ENCODE assay signal across 8 mouse cellular contexts in the genomic region with DNA sequence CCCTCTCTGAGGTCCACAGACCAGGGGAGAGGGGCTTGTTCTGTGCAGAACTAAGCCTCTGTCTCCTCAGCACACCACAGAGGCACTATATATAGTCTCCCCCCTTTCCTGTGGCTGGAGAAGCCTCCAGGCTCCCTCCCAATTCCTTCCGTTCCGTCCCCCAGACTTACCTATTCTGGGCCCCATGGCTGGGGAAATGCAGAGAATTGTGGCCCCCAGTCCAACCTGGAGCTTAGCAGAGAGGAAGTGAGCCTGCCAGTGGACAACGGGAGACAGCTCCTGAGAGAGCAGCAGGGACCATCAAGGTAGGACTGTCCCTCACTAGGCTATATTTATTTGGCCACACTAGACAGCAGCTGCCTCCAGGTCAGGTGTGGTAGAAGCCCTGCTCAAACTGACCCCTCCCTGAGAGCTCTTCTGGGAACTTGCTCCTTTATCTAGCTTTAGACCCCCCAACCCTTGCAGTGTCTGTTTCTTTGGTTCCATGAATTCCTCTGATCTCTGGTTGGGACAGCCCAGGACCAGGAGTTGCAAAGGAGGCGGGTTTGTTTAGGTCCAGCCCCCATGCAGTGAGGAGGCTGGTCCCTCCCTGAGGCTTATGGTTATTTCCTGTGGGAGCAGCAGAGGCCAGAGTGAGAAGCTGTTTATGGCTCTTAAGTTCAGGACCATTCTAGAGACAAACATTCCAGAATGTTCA. TPM values are rescaled to one million over a fixed set of nuclear protein-coding genes. Genes with fewer than 3 reads are reported as not detected.
DNase-seq lines count a peak whose midpoint lies in the region; ATAC-seq lines count a peak whose summit lies in the region.

No protein-coding gene starts in this region.

- H3K4me3 ChIP-seq in stomach, embryonic 16.5 days (replicated peaks; ENCODE audit: low read length), result 0 out of 2 replicates have a peak overlapping the region, but pooled peaks have one; percentile 3

- peaks cover 3% of the 10 kb centered on the region; the same call in 1 of the 2 replicates for H3K27me3 ChIP-seq in stomach, embryonic 16.5 days (ENCODE audit: control insufficient read depth, insufficient read depth, low read length)

- no peaks in the 10 kb centered on the region for H3K9me3 ChIP-seq in stomach, embryonic 16.5 days (replicated peaks; ENCODE audit: control insufficient read depth, low read length)

- WGBS in stomach, embryonic 16.5 days, result 52% methylated on average over 4 of the region's 4 CpGs

- H3K36me3 ChIP-seq in stomach, embryonic 16.5 days (ENCODE audit: control insufficient read depth, insufficient read depth, low read length), result no peaks in the 10 kb centered on the region

- intact Hi-C loops in heart, postnatal 25 days (cut with DNase I), result no loop called here

- DNase-seq in 416B (ENCODE audit: low read depth) (peak; percentile 70), NIH3T3 (ENCODE audit: low read depth) (peak; percentile 7)
- DNase-seq in heart, postnatal 25 days (ENCODE audit: low spot score), result peak; percentile 47
- peak; percentile 54 to 72 for DNase-seq in kidney, postnatal 4 days
- DNase-seq in right cerebral cortex, adult 18-20 months, result no peak
- no peak for DNase-seq in right cerebral cortex, postnatal 4 days

- H3K4me2 ChIP-seq in stomach, embryonic 16.5 days (ENCODE audit: low read depth, low read length), result peak overlapping the region; percentile 20; the same call in 1 of the 2 replicates

- no peak overlapping the region for H3K9ac ChIP-seq in stomach, embryonic 16.5 days (ENCODE audit: low read length)

- H3K4me1 ChIP-seq in stomach, embryonic 16.5 days (ENCODE audit: control insufficient read depth, insufficient read depth, low read length), result peaks cover 10% of the 10 kb centered on the region; the same call in 1 of the 2 replicates

- peak overlapping the region; percentile 61 for H3K27ac ChIP-seq in stomach, embryonic 16.5 days (ENCODE audit: low read length)

- ATAC-seq in stomach, embryonic 16.5 days (ENCODE audit: insufficient read depth, low FRiP score), result 0 out of 2 replicates have a peak, but pooled peaks have one; percentile 49
- ATAC-seq in megakaryocyte-erythroid progenitor cell, adult 5-6 weeks (replicated peaks; ENCODE audit: low FRiP score, low TSS enrichment, poor library complexity, severe bottlenecking), result no peak

RNA-seq across cellular contexts. Expression of a gene that starts 4.7 kb away (rescaled TPM):
- 1 to 10 TPM; 7.2 to 8.1 TPM for total RNA-seq in heart, postnatal 25 days (2021)
- polyA plus RNA-seq in stomach, embryonic 16.5 days (2015; fragmentation: Nextera tagmentation; extraction: Ambion mirVana), result 4.0 and 4.6 TPM in 2 replicates
- 0.64 TPM in 1 of 2 replicates, not detected in the other for total RNA-seq in megakaryocyte-erythroid progenitor cell, adult 5-6 weeks (2014; fragmentation: Nextera tagmentation)
- total RNA-seq in megakaryocyte-erythroid progenitor cell, adult 5-6 weeks (2017), result 0.11 TPM in 1 of 2 replicates, not detected in the other

RNA-seq across cellular contexts. Expression of a gene that starts 23.6 kb away (rescaled TPM):
- not detected for total RNA-seq in heart, postnatal 25 days (2021)
- not detected in 2 replicates for polyA plus RNA-seq in stomach, embryonic 16.5 days (2015; fragmentation: Nextera tagmentation; extraction: Ambion mirVana)
- not detected in 2 replicates for total RNA-seq in megakaryocyte-erythroid progenitor cell, adult 5-6 weeks (2014; fragmentation: Nextera tagmentation)
- total RNA-seq in megakaryocyte-erythroid progenitor cell, adult 5-6 weeks (2017), result not detected in 2 replicates

RNA-seq across cellular contexts. Expression of a gene that starts 56.8 kb away (rescaled TPM):
- total RNA-seq in heart, postnatal 25 days (2021), result not detected
- polyA plus RNA-seq in stomach, embryonic 16.5 days (2015; fragmentation: Nextera tagmentation; extraction: Ambion mirVana), result not detected in 2 replicates
- total RNA-seq in megakaryocyte-erythroid progenitor cell, adult 5-6 weeks (2014; fragmentation: Nextera tagmentation), result not detected in 2 replicates
- not detected in 2 replicates for total RNA-seq in megakaryocyte-erythroid progenitor cell, adult 5-6 weeks (2017)

Comparison
In these comparisons a context has a peak if more than half of its experiments do, and no peak if none do; other contexts are left out.
1. DNase-seq: peak in 416B (single experiment), NIH3T3 (single experiment), heart, postnatal 25 days (single experiment) and kidney, postnatal 4 days (2 of 2); none in right cerebral cortex, adult 18-20 months (single experiment) and right cerebral cortex, postnatal 4 days (single experiment).
2. RNA of a gene that starts 4.7 kb away (total RNA-seq): 7.2 to 8.1 TPM in heart, postnatal 25 days; 0.11 to 0.64 TPM in megakaryocyte-erythroid progenitor cell, adult 5-6 weeks; every median in the first group is over 4 times any median in the second.